Mouse (Mus musculus) ES-E14 (cell line): Measurements from ENCODE around the gene Grb7. TPM values are rescaled to one million over a fixed set of nuclear protein-coding genes. Genes with fewer than 3 reads are reported as not detected.

ENCODE experiments used
- DNase-seq: peaks from one replicate; pipeline ENCODE4 v3.0.0-alpha.2; 2013; ENCODE audit warnings: low read depth, low spot score
- H3K27ac ChIP-seq: 2 replicates; pipeline ENCODE4 v1.5.1; 2012; ENCODE audit warnings: low read depth, mild to moderate bottlenecking, low read length, moderate library complexity, mixed read lengths; ENCODE audit not compliant: poor library complexity, insufficient read depth, severe bottlenecking
- H3K36me3 ChIP-seq: 2 replicates; pipeline ENCODE4 v1.6.1; 2012; ENCODE audit warnings: mild to moderate bottlenecking, low read length, moderate library complexity, mixed read lengths; ENCODE audit not compliant: control insufficient read depth, poor library complexity, insufficient read depth, severe bottlenecking
- H3K4me1 ChIP-seq, 2 experiments: fragments of 150-350 bp in 1 of 2; sonication (generic) in 1 of 2; 2 replicates each; pipeline ENCODE4 v1.6.1; 2012; ENCODE audit warnings: low read length in 2 of 2, mild to moderate bottlenecking in 1 of 2, mixed read lengths in 1 of 2; ENCODE audit not compliant: control insufficient read depth in 2 of 2, insufficient read depth in 2 of 2, poor library complexity in 1 of 2
- H3K4me3 ChIP-seq, 2 experiments: fragments of 150-350 bp in 1 of 2; sonication (generic) in 1 of 2; 2 replicates each; pipeline ENCODE4 v1.5.1; 2012; ENCODE audit warnings: low read length in 2 of 2, low read depth in 1 of 2, mild to moderate bottlenecking in 1 of 2, mixed read lengths in 1 of 2; ENCODE audit not compliant: insufficient read depth in 1 of 2, poor library complexity in 1 of 2, severe bottlenecking in 1 of 2
- H3K9ac ChIP-seq: 2 replicates; pipeline ENCODE4 v1.6.1; 2012; ENCODE audit warnings: low read depth, mild to moderate bottlenecking, low read length, mixed read lengths; ENCODE audit not compliant: poor library complexity, insufficient read depth, severe bottlenecking
- H3K9me3 ChIP-seq: fragments of 150-350 bp; sonication (generic); 2 replicates; pipeline ENCODE4 v1.6.1; 2012; ENCODE audit warnings: low read depth, mild to moderate bottlenecking, low read length; ENCODE audit not compliant: control insufficient read depth, insufficient read depth
- CHD2 ChIP-seq: IDR thresholded peaks from 2 replicates; pipeline ENCODE4 v1.6.1; 2014; ENCODE audit warnings: mild to moderate bottlenecking, low read depth, low read length, inconsistent platforms
- HCFC1 ChIP-seq: IDR thresholded peaks from 2 replicates; pipeline ENCODE4 v1.6.1; 2012; ENCODE audit warnings: low read length, inconsistent platforms, borderline replicate concordance; ENCODE audit not compliant: insufficient read depth
- MAFK ChIP-seq: IDR thresholded peaks from 2 replicates; pipeline ENCODE4 v1.6.1; 2014; ENCODE audit warnings: mild to moderate bottlenecking, low read depth, low read length, inconsistent platforms; ENCODE audit not compliant: insufficient read depth
- ZC3H11A ChIP-seq: IDR thresholded peaks from 2 replicates; pipeline ENCODE4 v1.6.1; 2012; ENCODE audit warnings: low read depth, mild to moderate bottlenecking, inconsistent platforms, low read length, borderline replicate concordance
- ZNF384 ChIP-seq: IDR thresholded peaks from 2 replicates; pipeline ENCODE4 v1.6.1; 2012; ENCODE audit warnings: low read depth, low read length, inconsistent platforms
- in situ Hi-C, 2 experiments: fragments of 600-800 bp; cut with MboI; formaldehyde crosslinking; loops; one replicate each; pipeline ENCODE4 v1.15.1; 2025; ENCODE audit warnings: low sequenced_read_pairs in 2 of 2, inconsistent platforms in 1 of 2; ENCODE audit not compliant: unreplicated experiment in 2 of 2
- total RNA-seq: library from RNA; depleted of rRNA; stranded (reverse); fragments of 300-350 nt; gene quantifications from 2 replicates; pipeline ENCODE4 v1.2.3, GENCODE M21; 2012

Gene Grb7
- total RNA-seq, 1 experiment, result 12.1 TPM

GRCm38 (mm10) chr11:98479026-98479939 lies 33.1 kb downstream of the Grb7 start:
- Histone ChIP-seq H3K27ac (no peak overlapping the region), H3K4me3 (no peak overlapping the region), H3K9me3 (no peaks in the 10 kb centered on the region), H3K36me3 (no peaks in the 10 kb centered on the region), H3K4me1 (no peaks in the 10 kb centered on the region; a peak in 1 of 4 replicates), H3K9ac (no peak overlapping the region)
- no peak for DNase-seq
- in situ Hi-C loops, result no loop called here
- no peak for TF ChIP-seq HCFC1
- TF ChIP-seq ZNF384, result no peak
- TF ChIP-seq MAFK, result no peak
- TF ChIP-seq ZC3H11A, result no peak
- no peak for TF ChIP-seq CHD2

GRCm38 (mm10) chr11:98479940-98480497 lies 33.8 kb downstream of the Grb7 start:
- H3K27ac ChIP-seq, result no peak overlapping the region
- H3K36me3 ChIP-seq, result no peaks in the 10 kb centered on the region
- H3K4me1 ChIP-seq, result peaks cover 0 to 3% of the 10 kb centered on the region in 2 experiments; a peak in 1 of 4 replicates
- in situ Hi-C loops, result no loop called here
- no peak overlapping the region for H3K9ac ChIP-seq
- DNase-seq, result no peak
- no peak overlapping the region for H3K4me3 ChIP-seq
- no peaks in the 10 kb centered on the region for H3K9me3 ChIP-seq
- TF ChIP-seq ZNF384 (no peak), CHD2 (no peak), ZC3H11A (no peak), MAFK (no peak), HCFC1 (no peak)

- Histone ChIP-seq H3K4me3 (no peak overlapping the region), H3K9ac (no peak overlapping the region), H3K9me3 (no peaks in the 10 kb centered on the region), H3K27ac (no peak overlapping the region), H3K36me3 (no peaks in the 10 kb centered on the region), H3K4me1 (peaks cover 0 to 6% of the 10 kb centered on the region in 2 experiments; a peak in 1 of 4 replicates)
- TF ChIP-seq CHD2 (no peak), ZC3H11A (no peak), MAFK (no peak), ZNF384 (no peak), HCFC1 (no peak)
- no peak for DNase-seq
- in situ Hi-C loops, result no loop called here
Measured at GRCm38 (mm10) chr11:98481231-98481630, 35.0 kb downstream of the Grb7 start.

- H3K9ac ChIP-seq, result no peak overlapping the region
- in situ Hi-C loops, result no loop called here
- no peaks in the 10 kb centered on the region for H3K36me3 ChIP-seq
- H3K27ac ChIP-seq, result no peak overlapping the region
- no peak overlapping the region for H3K4me3 ChIP-seq
- no peak for DNase-seq
- TF ChIP-seq ZC3H11A (no peak), HCFC1 (no peak), ZNF384 (no peak), MAFK (no peak), CHD2 (no peak)
- peaks cover 0 to 6% of the 10 kb centered on the region in 2 experiments; a peak in 1 of 4 replicates for H3K4me1 ChIP-seq
- H3K9me3 ChIP-seq, result no peaks in the 10 kb centered on the region
Measured at GRCm38 (mm10) chr11:98482067-98482466, 35.9 kb downstream of the Grb7 start.
